Mouse (Mus musculus) CH12.LX (cell line): Measurements from ENCODE around the gene Srsf6.

Source experiments
- CTCF ChIP-seq, 2 experiments: IDR thresholded peaks in 1 of 2; conservative IDR thresholded peaks in 1 of 2; 2 replicates each; pipeline ENCODE4 v1.5.1; 2011 to 2012; ENCODE audit warnings: low read depth in 2 of 2, low read length in 2 of 2, improper control_type of control experiment in 1 of 2, inconsistent platforms in 1 of 2, mild to moderate bottlenecking in 1 of 2, moderate library complexity in 1 of 2
- E2F4 ChIP-seq: IDR thresholded peaks from 2 replicates; pipeline ENCODE4 v1.6.1; 2011; ENCODE audit warnings: low read depth, low read length, improper control_type of control experiment; ENCODE audit not compliant: insufficient replicate concordance
- EP300 ChIP-seq: IDR thresholded peaks from 2 replicates; pipeline ENCODE4 v1.6.1; 2011; ENCODE audit warnings: low read length, improper control_type of control experiment
- GABPA ChIP-seq: IDR thresholded peaks from 2 replicates; pipeline ENCODE4 v1.6.1; 2012; ENCODE audit warnings: low read depth, low read length, improper control_type of control experiment, inconsistent platforms; ENCODE audit not compliant: insufficient replicate concordance
- MAX ChIP-seq: IDR thresholded peaks from 2 replicates; pipeline ENCODE4 v1.6.1; 2011; ENCODE audit warnings: low read length, improper control_type of control experiment
- NELFE ChIP-seq: IDR thresholded peaks from 2 replicates; pipeline ENCODE4 v1.6.1; 2011; ENCODE audit warnings: low read depth, low read length, improper control_type of control experiment
- TCF12 ChIP-seq: IDR thresholded peaks from 2 replicates; pipeline ENCODE4 v1.6.1; 2014; ENCODE audit warnings: low read depth, mild to moderate bottlenecking, inconsistent platforms, low read length, improper control_type of control experiment
- ZMIZ1 ChIP-seq: IDR thresholded peaks from 2 replicates; pipeline ENCODE4 v1.6.1; 2012; ENCODE audit warnings: low read depth, mild to moderate bottlenecking, inconsistent platforms, low read length, improper control_type of control experiment
- ZNF384 ChIP-seq: IDR thresholded peaks from 2 replicates; pipeline ENCODE4 v1.6.1; 2012; ENCODE audit warnings: low read depth, low read length, improper control_type of control experiment, inconsistent platforms

- no peak for TF ChIP-seq MAX
- TF ChIP-seq CTCF (conservative IDR thresholded peaks at IDR 0.05 in 1 of 2, IDR thresholded peaks at IDR 0.05 in 1 of 2; ENCODE audit: low read depth in 2 of 2, low read length in 2 of 2), result no peak
- no peak for TF ChIP-seq E2F4
- no peak for TF ChIP-seq GABPA
- no peak for TF ChIP-seq TCF12
- no peak for TF ChIP-seq NELFE
- no peak for TF ChIP-seq ZMIZ1
- no peak for TF ChIP-seq ZNF384
- no peak for TF ChIP-seq EP300
Observed at GRCm38 (mm10) chr2:162970896-162971295, 39.6 kb downstream of the Srsf6 start.
